Comparison of ENCODE assay signal across 12 mouse cellular contexts in the genomic region with DNA sequence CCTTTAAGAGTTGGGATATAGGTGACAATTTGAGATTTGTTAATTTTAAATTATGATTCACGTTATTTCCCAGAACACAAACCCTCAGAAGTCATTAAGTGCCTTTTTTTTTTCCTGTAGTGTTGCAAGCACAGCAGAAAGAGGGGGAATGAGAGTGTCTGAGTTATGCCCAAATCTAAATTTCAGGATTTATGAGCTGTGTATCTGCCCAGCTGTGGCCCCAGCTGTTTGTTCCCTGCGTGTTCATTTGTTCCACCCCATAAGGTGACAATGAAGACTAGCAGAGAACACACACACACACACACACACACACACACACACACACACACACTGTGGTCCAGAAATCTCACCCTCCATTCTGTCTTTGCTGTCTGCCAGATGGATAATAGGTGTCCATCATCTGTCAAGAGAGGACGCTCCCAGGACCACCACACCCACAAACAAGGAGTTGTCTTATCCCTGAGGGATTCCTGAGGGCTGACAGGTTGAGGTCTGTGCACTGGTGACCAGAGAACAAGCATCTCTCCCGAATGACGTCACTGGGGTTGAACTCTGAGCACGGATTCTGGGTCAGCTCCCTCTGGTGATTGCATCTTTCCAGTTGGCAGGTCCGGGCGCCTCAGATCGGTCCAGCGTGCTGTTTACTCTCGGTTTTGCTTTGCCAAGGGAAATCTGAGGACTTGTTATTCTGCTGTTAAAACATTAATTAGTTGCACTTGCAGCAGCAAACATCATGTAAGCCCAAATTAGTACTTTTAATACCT.
DNase-seq lines count a peak whose midpoint lies in the region; ATAC-seq and TF ChIP-seq lines count a peak whose summit lies in the region.
"Had no signal": no experiment of that assay in that cellular context is flagged by ENCODE, and none has a peak within 500 bp of the region (broad histone marks: within the 10 kb centered on the region; RNA-seq: fewer than 3 reads in every experiment).

No protein-coding gene starts in this region.

- WGBS in heart, embryonic 12.5 days: 65% methylated on average over 11 of the region's 11 CpGs
- WGBS in forebrain, postnatal 0 days: 45% methylated on average over 11 of the region's 11 CpGs

- no peak overlapping the region for H3K27ac ChIP-seq in heart, embryonic 12.5 days (ENCODE audit: poor library complexity, severe bottlenecking)
- H3K27ac ChIP-seq in forebrain, postnatal 0 days (ENCODE audit: low read depth, low read length): no peak overlapping the region
- H3K27ac ChIP-seq: forebrain, embryonic 15.5 days; limb, embryonic 13.5 days; midbrain, embryonic 12.5 days had no signal

- no peak overlapping the region for H3K9ac ChIP-seq in heart, embryonic 12.5 days
- no peak overlapping the region for H3K9ac ChIP-seq in forebrain, postnatal 0 days
- H3K9ac ChIP-seq: forebrain, embryonic 15.5 days; limb, embryonic 13.5 days; midbrain, embryonic 12.5 days had no signal

- no peak for TF ChIP-seq CTCF in forebrain, postnatal 0 days (IDR thresholded peaks at IDR 0.05; ENCODE audit: low read depth)

- no peaks in the 10 kb centered on the region for H3K4me1 ChIP-seq in heart, embryonic 12.5 days (replicated peaks)
- H3K4me1 ChIP-seq in forebrain, postnatal 0 days (ENCODE audit: insufficient read depth): no peaks in the 10 kb centered on the region
- H3K4me1 ChIP-seq: forebrain, embryonic 15.5 days; midbrain, embryonic 12.5 days had no signal

- no peaks in the 10 kb centered on the region for H3K36me3 ChIP-seq in heart, embryonic 12.5 days
- no peaks in the 10 kb centered on the region for H3K36me3 ChIP-seq in forebrain, postnatal 0 days (ENCODE audit: insufficient read depth)
- H3K36me3 ChIP-seq: forebrain, embryonic 15.5 days; limb, embryonic 13.5 days; midbrain, embryonic 12.5 days had no signal

- H3K9me3 ChIP-seq in heart, embryonic 12.5 days (replicated peaks): peaks cover 8% of the 10 kb centered on the region; the same call in 1 of the 2 replicates
- no peaks in the 10 kb centered on the region for H3K9me3 ChIP-seq in forebrain, postnatal 0 days (ENCODE audit: low read length)
- H3K9me3 ChIP-seq: forebrain, embryonic 15.5 days; midbrain, embryonic 12.5 days had no signal

- no peaks in the 10 kb centered on the region for H3K27me3 ChIP-seq in heart, embryonic 12.5 days (replicated peaks)
- H3K27me3 ChIP-seq in forebrain, postnatal 0 days (ENCODE audit: insufficient read depth, low read length): no peaks in the 10 kb centered on the region
- H3K27me3 ChIP-seq: forebrain, embryonic 15.5 days; midbrain, embryonic 12.5 days had no signal

- no peak for ATAC-seq in heart, embryonic 12.5 days (ENCODE audit: insufficient number of reproducible peaks, low FRiP score)
- no peak for ATAC-seq in forebrain, postnatal 0 days
- ATAC-seq: CD4-positive, CD25-positive, alpha-beta regulatory T cell, adult 4 months; forebrain, embryonic 15.5 days had no signal

- H3K4me3 ChIP-seq in heart, embryonic 12.5 days: no peak overlapping the region
- H3K4me3 ChIP-seq in forebrain, postnatal 0 days (ENCODE audit: low read depth, low read length): no peak overlapping the region
- H3K4me3 ChIP-seq: forebrain, embryonic 15.5 days; limb, embryonic 13.5 days; midbrain, embryonic 12.5 days had no signal

- DNase-seq in heart, adult 11 months: peak; percentile 96
- peak; percentile 33 for DNase-seq in MN1 (ENCODE audit: low spot score)
- DNase-seq in cerebellum, postnatal 25 days: peak; percentile 25 to 43
- peak; percentile 30 for DNase-seq in kidney, postnatal 10 days
- no peak for DNase-seq in ovary, postnatal 36 days (ENCODE audit: low spot score)
- DNase-seq in forebrain, postnatal 0 days: no peak
- no peak for DNase-seq in yolk sac, embryonic 10.5 days (ENCODE audit: low spot score)

- no peak overlapping the region for H3K4me2 ChIP-seq in heart, embryonic 12.5 days
- no peak overlapping the region for H3K4me2 ChIP-seq in forebrain, postnatal 0 days (ENCODE audit: low read depth)
- H3K4me2 ChIP-seq: forebrain, embryonic 15.5 days; limb, embryonic 13.5 days; midbrain, embryonic 12.5 days had no signal

Comparison
In these comparisons a context has a peak if more than half of its experiments do, and no peak if none do; other contexts are left out.
1. DNase-seq: peak in heart, adult 11 months (single experiment), MN1 (single experiment), cerebellum, postnatal 25 days (2 of 2) and kidney, postnatal 10 days (single experiment); none in ovary, postnatal 36 days (single experiment), forebrain, postnatal 0 days (single experiment) and yolk sac, embryonic 10.5 days (single experiment).